Mouse (Mus musculus): ENCODE data around the gene L3mbtl3. TPM values are rescaled to one million over a fixed set of nuclear protein-coding genes. Genes with fewer than 3 reads are reported as not detected.

L3mbtl3 gene
- total and polyA plus RNA-seq, 2 experiments from 2014 or later: 15.7 to 31.4 TPM

DNA sequence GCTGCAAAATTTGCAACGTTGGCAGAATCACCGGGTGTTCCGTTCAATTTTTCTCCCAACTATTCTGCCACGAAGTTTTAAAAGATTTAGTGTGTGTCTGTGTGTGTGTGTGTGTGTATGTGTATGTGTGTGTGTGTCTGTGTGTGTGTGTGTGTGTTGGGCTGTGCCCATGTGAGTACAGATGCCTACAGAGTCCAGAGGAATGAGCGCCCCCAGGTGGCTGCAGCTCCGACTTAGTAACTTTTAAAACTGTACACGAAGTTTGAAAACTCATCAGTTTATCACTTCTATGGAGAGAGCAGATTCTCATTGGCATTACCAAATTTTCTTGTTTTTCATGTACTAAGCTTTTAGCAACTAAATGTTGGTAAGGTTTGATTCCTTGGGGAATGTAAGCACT, 78.1 kb downstream of the L3mbtl3 start:
- ATAC-seq (no peak), DNase-seq (ENCODE audit: low spot score) (peak; percentile 27)
- H3K36me3 ChIP-seq (ENCODE audit: insufficient read depth, low read length): peaks cover 3% of the 10 kb centered on the region; the same call in 1 of the 2 replicates
- no peaks in the 10 kb centered on the region for H3K27me3 ChIP-seq (ENCODE audit: insufficient read depth, low read length)
- 78% methylated on average over 7 of the region's 7 CpGs for WGBS
- no peaks in the 10 kb centered on the region for H3K9me3 ChIP-seq (ENCODE audit: low read length)
- H3K9ac ChIP-seq (replicated peaks; ENCODE audit: low read length): no peak overlapping the region
- no peak overlapping the region for H3K4me3 ChIP-seq (ENCODE audit: low read length)
- H3K4me2 ChIP-seq (ENCODE audit: low read depth, low read length): no peak overlapping the region
- no peaks in the 10 kb centered on the region for H3K4me1 ChIP-seq (ENCODE audit: insufficient read depth, low read length)
- H3K27ac ChIP-seq: no peak overlapping the region
- TF ChIP-seq CTCF (IDR thresholded peaks at IDR 0.05; ENCODE audit: low read depth): peak; percentile 30; the same call in 1 of the 2 replicates

DNA sequence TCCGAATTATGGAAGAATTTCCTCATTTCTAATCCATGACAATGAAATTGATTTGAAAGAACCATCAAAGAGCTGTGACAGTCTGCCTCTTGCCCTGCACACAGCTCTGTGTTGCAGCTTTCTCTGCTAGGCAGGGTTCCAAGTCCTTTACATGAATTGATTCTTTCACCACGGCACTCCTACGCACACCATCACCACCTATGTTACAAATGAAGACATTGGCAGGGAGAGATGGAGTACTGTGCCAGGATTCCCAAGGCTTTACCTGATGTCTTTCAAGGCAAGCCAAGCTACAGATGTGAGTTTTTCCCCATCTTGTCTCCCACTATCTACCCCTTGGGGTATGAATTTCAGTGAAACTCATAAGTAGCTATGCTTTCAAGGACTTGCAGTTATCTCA, 78.6 kb downstream of the L3mbtl3 start:
- no peaks in the 10 kb centered on the region for H3K27me3 ChIP-seq (ENCODE audit: insufficient read depth, low read length)
- peak; percentile 32; the same call in 1 of the 2 replicates for ATAC-seq
- WGBS: 51% methylated on average over 3 of the region's 3 CpGs
- DNase-seq (ENCODE audit: low spot score): peak; percentile 55
- no peak overlapping the region for H3K4me3 ChIP-seq (ENCODE audit: low read length)
- no peak overlapping the region for H3K4me2 ChIP-seq (ENCODE audit: low read depth, low read length)
- peaks cover 3% of the 10 kb centered on the region; the same call in 1 of the 2 replicates for H3K36me3 ChIP-seq (ENCODE audit: insufficient read depth, low read length)
- H3K27ac ChIP-seq: no peak overlapping the region
- H3K9ac ChIP-seq (replicated peaks; ENCODE audit: low read length): no peak overlapping the region
- H3K4me1 ChIP-seq (ENCODE audit: insufficient read depth, low read length): no peaks in the 10 kb centered on the region
- no peak for TF ChIP-seq CTCF (IDR thresholded peaks at IDR 0.05; ENCODE audit: low read depth)
- no peaks in the 10 kb centered on the region for H3K9me3 ChIP-seq (ENCODE audit: low read length)

DNA sequence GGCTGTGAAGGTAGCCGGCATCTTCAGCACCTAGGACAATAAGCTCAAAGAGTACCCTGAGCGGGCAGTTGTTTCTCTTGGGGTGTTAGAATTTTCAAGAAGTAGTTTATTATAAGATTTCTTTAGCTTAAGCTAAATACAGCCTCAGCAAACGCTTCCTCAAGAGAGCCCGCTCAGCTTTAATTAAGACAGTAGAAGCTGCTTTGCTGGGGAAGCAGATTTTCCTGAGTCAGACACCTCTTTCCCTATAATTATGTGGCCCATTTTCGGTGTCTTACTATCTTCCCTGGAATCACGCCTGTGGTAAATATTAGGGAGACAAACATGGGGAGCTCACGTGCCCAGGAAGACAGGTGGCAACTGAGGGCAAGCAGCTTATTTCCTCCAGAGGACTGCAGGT, 88.6 kb downstream of the L3mbtl3 start:
- H3K4me2 ChIP-seq (ENCODE audit: low read depth, low read length): no peak overlapping the region
- DNase-seq (ENCODE audit: low spot score): no peak
- H3K36me3 ChIP-seq (ENCODE audit: insufficient read depth, low read length): 0 out of 2 replicates have a peak, but pooled peaks cover 7% of the 10 kb centered on the region
- no peak overlapping the region for H3K9ac ChIP-seq (replicated peaks; ENCODE audit: low read length)
- H3K4me3 ChIP-seq (ENCODE audit: low read length): no peak overlapping the region
- no peaks in the 10 kb centered on the region for H3K27me3 ChIP-seq (ENCODE audit: insufficient read depth, low read length)
- no peaks in the 10 kb centered on the region for H3K4me1 ChIP-seq (ENCODE audit: insufficient read depth, low read length)
- no peaks in the 10 kb centered on the region for H3K9me3 ChIP-seq (ENCODE audit: low read length)
- WGBS: 81% methylated on average over 7 of the region's 7 CpGs
- H3K27ac ChIP-seq: no peak overlapping the region
- ATAC-seq: no peak
- TF ChIP-seq CTCF (IDR thresholded peaks at IDR 0.05; ENCODE audit: low read depth): no peak

DNA sequence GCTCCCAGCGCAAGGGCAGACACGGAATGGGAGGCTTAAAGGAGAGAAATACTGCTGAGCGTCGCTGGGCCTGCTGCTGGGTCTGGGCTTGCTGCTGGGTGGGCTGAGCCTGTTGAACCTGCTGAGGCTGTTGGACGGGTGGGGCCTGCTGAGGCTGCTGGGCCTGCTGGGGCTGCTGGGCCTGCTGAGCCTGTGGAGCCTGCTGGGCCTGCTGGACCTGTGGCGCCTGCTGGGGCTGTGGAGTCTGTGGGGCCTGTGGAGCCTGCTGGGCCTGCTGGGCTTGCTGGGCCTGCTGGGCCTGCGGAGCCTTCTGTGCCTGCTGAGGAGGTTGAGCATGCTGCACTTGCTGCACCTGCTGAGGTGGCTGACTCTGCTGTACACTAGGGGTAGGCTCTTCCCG, 95.8 kb downstream of the L3mbtl3 start:
- TF ChIP-seq CTCF (IDR thresholded peaks at IDR 0.05; ENCODE audit: low read depth): no peak
- ATAC-seq: no peak
- Histone ChIP-seq H3K36me3 (ENCODE audit: insufficient read depth, low read length) (peaks cover 11% of the 10 kb centered on the region; the same call in 1 of the 2 replicates), H3K4me3 (ENCODE audit: low read length) (no peak overlapping the region), H3K27me3 (ENCODE audit: insufficient read depth, low read length) (no peaks in the 10 kb centered on the region), H3K27ac (no peak overlapping the region), H3K9ac (replicated peaks; ENCODE audit: low read length) (no peak overlapping the region), H3K4me2 (ENCODE audit: low read depth, low read length) (no peak overlapping the region), H3K9me3 (ENCODE audit: low read length) (no peaks in the 10 kb centered on the region), H3K4me1 (ENCODE audit: insufficient read depth, low read length) (no peaks in the 10 kb centered on the region)
- no peak for DNase-seq (ENCODE audit: low spot score)
- 52% methylated on average over 8 of the region's 8 CpGs for WGBS

DNA sequence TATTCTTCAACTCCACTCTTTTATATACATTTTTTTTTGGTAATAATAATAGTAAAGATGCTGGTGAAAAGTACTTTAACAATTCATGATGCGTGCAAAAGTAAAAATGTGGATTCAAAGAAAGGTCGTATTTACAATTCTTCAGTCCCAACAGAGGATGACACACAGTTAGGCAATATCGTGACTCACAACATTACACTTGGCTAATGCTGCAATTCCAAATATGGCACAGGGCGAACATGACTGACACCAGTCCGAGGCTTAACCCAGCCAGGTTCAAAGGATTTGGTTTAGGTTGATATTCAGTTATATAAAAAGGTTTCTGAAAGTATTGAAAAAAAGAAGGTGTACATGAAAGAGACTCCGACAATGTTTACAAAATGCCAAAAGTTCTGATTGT, 100.4 kb downstream of the L3mbtl3 start:
- no peak overlapping the region for H3K27ac ChIP-seq
- no peaks in the 10 kb centered on the region for H3K4me1 ChIP-seq (ENCODE audit: insufficient read depth, low read length)
- H3K4me2 ChIP-seq (ENCODE audit: low read depth, low read length): no peak overlapping the region
- TF ChIP-seq CTCF (IDR thresholded peaks at IDR 0.05; ENCODE audit: low read depth): no peak
- DNase-seq (ENCODE audit: low spot score) (no peak), ATAC-seq (no peak)
- peaks cover 11% of the 10 kb centered on the region; the same call in 1 of the 2 replicates for H3K36me3 ChIP-seq (ENCODE audit: insufficient read depth, low read length)
- 95% methylated on average over 6 of the region's 6 CpGs for WGBS
- no peaks in the 10 kb centered on the region for H3K9me3 ChIP-seq (ENCODE audit: low read length)
- no peak overlapping the region for H3K4me3 ChIP-seq (ENCODE audit: low read length)
- H3K9ac ChIP-seq (replicated peaks; ENCODE audit: low read length): no peak overlapping the region
- no peaks in the 10 kb centered on the region for H3K27me3 ChIP-seq (ENCODE audit: insufficient read depth, low read length)

DNA sequence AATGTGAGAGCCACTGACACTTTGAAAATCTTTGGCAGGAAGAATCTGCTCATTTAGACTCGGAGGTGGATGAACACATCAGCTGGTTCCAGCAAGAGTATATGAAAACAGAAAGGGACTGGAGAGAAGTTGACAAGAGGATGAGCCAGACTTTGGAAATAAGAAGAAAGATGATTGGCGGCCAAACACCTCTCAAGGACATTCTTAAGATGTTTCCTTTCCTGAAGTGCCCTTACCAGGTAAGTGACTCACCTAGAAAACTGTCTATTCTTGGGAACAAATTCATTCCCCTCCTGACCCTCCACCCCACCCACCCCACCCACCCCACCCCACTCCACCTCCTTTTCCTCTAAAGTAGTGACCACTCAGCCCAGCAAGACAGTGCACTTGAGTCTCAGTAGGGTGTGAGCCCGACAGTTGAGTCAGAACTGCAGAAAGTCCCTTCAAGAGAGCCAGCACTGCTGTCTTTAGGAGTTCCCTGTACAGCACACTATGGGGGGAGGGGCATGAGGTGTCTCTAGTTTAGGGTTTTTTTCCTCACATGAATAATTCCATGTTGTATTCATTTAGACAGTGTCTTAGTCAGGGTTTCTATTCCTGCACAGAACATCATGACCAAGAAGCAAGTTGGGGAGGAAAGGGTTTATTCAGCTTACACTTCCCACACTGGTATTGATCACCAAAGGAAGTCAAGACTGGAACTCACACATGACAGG, 111.9 kb downstream of the L3mbtl3 start:
- Histone ChIP-seq H3K27ac (no peak overlapping the region), H3K4me1 (ENCODE audit: insufficient read depth, low read length) (no peaks in the 10 kb centered on the region), H3K36me3 (ENCODE audit: insufficient read depth, low read length) (no peaks in the 10 kb centered on the region), H3K9ac (replicated peaks; ENCODE audit: low read length) (no peak overlapping the region), H3K27me3 (ENCODE audit: insufficient read depth, low read length) (no peaks in the 10 kb centered on the region), H3K4me3 (ENCODE audit: low read length) (no peak overlapping the region), H3K4me2 (ENCODE audit: low read depth, low read length) (no peak overlapping the region), H3K9me3 (ENCODE audit: low read length) (no peaks in the 10 kb centered on the region)
- 81% methylated on average over 3 of the region's 3 CpGs for whole genome bisulfite sequencing
- ATAC-seq (no peak), DNase-seq (ENCODE audit: low spot score) (no peak)
- TF ChIP-seq CTCF (IDR thresholded peaks at IDR 0.05; ENCODE audit: low read depth): no peak

DNA sequence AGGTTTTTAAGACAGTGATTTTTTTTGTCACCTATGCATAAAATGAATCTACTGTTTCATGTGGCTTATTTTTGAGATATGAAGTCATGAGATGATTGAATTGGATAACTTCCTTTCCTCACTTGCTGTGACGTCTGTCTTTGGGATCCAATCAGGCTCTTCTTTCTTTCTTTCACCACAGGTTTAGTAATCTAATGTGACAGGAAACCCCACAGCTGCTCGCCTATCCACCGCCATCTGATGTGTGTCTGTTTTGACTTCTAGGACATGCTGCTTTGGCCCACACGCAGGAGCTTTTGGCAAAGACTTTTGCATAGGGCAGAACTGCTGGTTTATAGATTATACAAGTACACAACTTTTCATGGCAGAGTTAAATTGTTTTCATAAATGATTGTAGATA, 115.9 kb downstream of the L3mbtl3 start:
- no peak for TF ChIP-seq CTCF (IDR thresholded peaks at IDR 0.05; ENCODE audit: low read depth)
- WGBS: 64% methylated on average over 4 of the region's 4 CpGs
- Histone ChIP-seq H3K4me3 (ENCODE audit: low read length) (no peak overlapping the region), H3K36me3 (ENCODE audit: insufficient read depth, low read length) (no peaks in the 10 kb centered on the region), H3K9ac (replicated peaks; ENCODE audit: low read length) (no peak overlapping the region), H3K27me3 (ENCODE audit: insufficient read depth, low read length) (no peaks in the 10 kb centered on the region), H3K27ac (no peak overlapping the region), H3K4me1 (ENCODE audit: insufficient read depth, low read length) (no peaks in the 10 kb centered on the region), H3K9me3 (ENCODE audit: low read length) (no peaks in the 10 kb centered on the region), H3K4me2 (ENCODE audit: low read depth, low read length) (no peak overlapping the region)
- ATAC-seq: no peak
- no peak for DNase-seq (ENCODE audit: low spot score)

Measured in hindbrain, postnatal 0 days (tissue).